ENCODE assay signal across 8 mouse cellular contexts in genomic region chr6:86371340-86371911, GRCm38 (mm10). TPM values are rescaled to one million over a fixed set of nuclear protein-coding genes. Genes with fewer than 3 reads are reported as not detected.
DNase-seq lines count a peak whose midpoint lies in the region; ATAC-seq lines count a peak whose summit lies in the region.

No protein-coding gene starts in this region.

- peak overlapping the region; percentile 90 for H3K9ac ChIP-seq in hindbrain, embryonic 13.5 days

- peaks cover 16% of the 10 kb centered on the region for H3K36me3 ChIP-seq in hindbrain, embryonic 13.5 days

- peak overlapping the region; percentile 92 for H3K4me2 ChIP-seq in hindbrain, embryonic 13.5 days

- peaks cover 39% of the 10 kb centered on the region for H3K4me1 ChIP-seq in hindbrain, embryonic 13.5 days (replicated peaks)

- H3K4me3 ChIP-seq in hindbrain, embryonic 13.5 days = peak overlapping the region; percentile 93

- H3K27me3 ChIP-seq in hindbrain, embryonic 13.5 days = no peaks in the 10 kb centered on the region

- H3K9me3 ChIP-seq in hindbrain, embryonic 13.5 days = no peaks in the 10 kb centered on the region

- ATAC-seq in hindbrain, embryonic 13.5 days (ENCODE audit: low FRiP score) = peak; percentile 96

- WGBS in hindbrain, embryonic 13.5 days = under 1% methylated on average over 50 of the region's 50 CpGs

- peak overlapping the region; percentile 97 for H3K27ac ChIP-seq in hindbrain, embryonic 13.5 days

- peak; percentile 95 for DNase-seq in Muller cell, postnatal 12 days (ENCODE audit: inconsistent ontology term)
- DNase-seq in cerebellum, adult 9-11 months = peak; percentile 97
- peak; percentile 95 to 97 for DNase-seq in frontal cortex, postnatal 10 days (ENCODE audit: low spot score in 2 of 2)
- DNase-seq in layer of hippocampus, postnatal 25 days (ENCODE audit: extremely low spot score in 1 of 2, low spot score in 1 of 2) = peak; percentile 90
- DNase-seq in lung, postnatal 25 days (ENCODE audit: low spot score) = peak; percentile 97
- DNase-seq in retina, embryonic 14.5 days (ENCODE audit: low spot score) = peak; percentile 98
- peak; percentile 95 for DNase-seq in thymus, postnatal 4 days

RNA-seq across cellular contexts. Expression of gene Snrpg, which starts 0.3 kb away (rescaled TPM):
- polyA plus RNA-seq in hindbrain, embryonic 13.5 days (2015; fragmentation: Nextera tagmentation; extraction: Ambion mirVana) = 479 and 486 TPM in 2 replicates
- 10 to 100 TPM; 77.8 to 78.4 TPM for total RNA-seq in layer of hippocampus, postnatal 25 days (2021)

RNA-seq across cellular contexts. Expression of gene Fam136a, which starts 6.0 kb away (rescaled TPM):
- 115 and 123 TPM in 2 replicates for polyA plus RNA-seq in hindbrain, embryonic 13.5 days (2015; fragmentation: Nextera tagmentation; extraction: Ambion mirVana)
- total RNA-seq in layer of hippocampus, postnatal 25 days (2021) = 10 to 100 TPM; 32.8 TPM

RNA-seq across cellular contexts. Expression of gene Pcyox1, which starts 25.5 kb away (rescaled TPM):
- polyA plus RNA-seq in hindbrain, embryonic 13.5 days (2015; fragmentation: Nextera tagmentation; extraction: Ambion mirVana) = 110 and 114 TPM in 2 replicates
- total RNA-seq in layer of hippocampus, postnatal 25 days (2021) = 100 to 1,000 TPM in 1 of 2 experiments, 10 to 100 TPM in 1; 96.7 to 126 TPM

RNA-seq across cellular contexts. Expression of gene Tia1, which starts 32.6 kb away (rescaled TPM):
- 359 and 370 TPM in 2 replicates for polyA plus RNA-seq in hindbrain, embryonic 13.5 days (2015; fragmentation: Nextera tagmentation; extraction: Ambion mirVana)
- 100 to 1,000 TPM; 114 to 168 TPM for total RNA-seq in layer of hippocampus, postnatal 25 days (2021)

RNA-seq across cellular contexts. Expression of gene Gm44790, which starts 55.0 kb away (rescaled TPM):
- 0.52 TPM in 1 of 2 replicates, not detected in the other for polyA plus RNA-seq in hindbrain, embryonic 13.5 days (2015; fragmentation: Nextera tagmentation; extraction: Ambion mirVana)
- 1 to 10 TPM in 1 of 2 experiments, under 1 TPM in 1; 0.92 to 3.0 TPM for total RNA-seq in layer of hippocampus, postnatal 25 days (2021)

Comparison
In these comparisons a context has a peak if more than half of its experiments do, and no peak if none do; other contexts are left out.
1. Peak in every context shown above with its lines: DNase-seq, ATAC-seq, H3K4me3 ChIP-seq and H3K27ac ChIP-seq.